Mouse (Mus musculus) testis, adult 2 months (tissue): Measurements from ENCODE around the gene Fpr2. TPM values are rescaled to one million over a fixed set of nuclear protein-coding genes. Genes with fewer than 3 reads are reported as not detected.

Experiments
- H3K27ac ChIP-seq: fragments of 200-500 bp; 2 replicates; pipeline ENCODE4 v1.5.1; 2012; ENCODE audit warnings: low read depth, low read length; ENCODE audit not compliant: control insufficient read depth, insufficient read depth
- H3K27me3 ChIP-seq: fragments of 200-500 bp; 2 replicates; pipeline ENCODE4 v1.6.1; 2012; ENCODE audit warnings: mild to moderate bottlenecking, low read length, moderate library complexity; ENCODE audit not compliant: control insufficient read depth, insufficient read depth
- H3K36me3 ChIP-seq: fragments of 200-500 bp; 2 replicates; pipeline ENCODE4 v1.6.1; 2012; ENCODE audit warnings: mild to moderate bottlenecking, low read length; ENCODE audit not compliant: control insufficient read depth, insufficient read depth
- H3K4me1 ChIP-seq: fragments of 200-500 bp; 2 replicates; pipeline ENCODE4 v1.6.1; 2012; ENCODE audit warnings: low read length; ENCODE audit not compliant: control insufficient read depth, insufficient read depth
- H3K4me3 ChIP-seq: fragments of 200-500 bp; 2 replicates; pipeline ENCODE4 v1.5.1; 2012; ENCODE audit warnings: low read depth, mild to moderate bottlenecking, low read length, moderate library complexity, mixed read lengths; ENCODE audit not compliant: control insufficient read depth
- CTCF ChIP-seq: fragments of 200-500 bp; IDR thresholded peaks from 2 replicates; pipeline ENCODE4 v1.5.1; 2012; ENCODE audit warnings: low read depth, mild to moderate bottlenecking, inconsistent platforms, low read length, moderate library complexity; ENCODE audit not compliant: control insufficient read depth, insufficient read depth, insufficient replicate concordance
- POLR2A ChIP-seq: fragments of 200-500 bp; IDR thresholded peaks from 2 replicates; pipeline ENCODE4 v1.6.1; 2012; ENCODE audit warnings: low read depth, mild to moderate bottlenecking, inconsistent platforms, low read length, moderate library complexity; ENCODE audit not compliant: control insufficient read depth
- polyA plus RNA-seq: library from polyadenylated mRNA; depleted of rRNA; stranded (reverse); fragments of >200 nt; gene quantifications from 2 replicates; pipeline ENCODE4 v1.2.3, GENCODE M21; 2012; rRNA removed

Fpr2 gene
- polyA plus RNA-seq, 1 experiment = not detected

GRCm38 (mm10) chr17:17917782-17918181 lies 30.2 kb downstream of the Fpr2 start:
- Histone ChIP-seq H3K4me1 (no peaks in the 10 kb centered on the region), H3K27ac (no peak overlapping the region), H3K36me3 (no peaks in the 10 kb centered on the region), H3K4me3 (no peak overlapping the region), H3K27me3 (no peaks in the 10 kb centered on the region)
- TF ChIP-seq CTCF (no peak), POLR2A (no peak)

Other genes with a start within 250 kb of the Fpr2 start
- 0.05 TPM in 2 replicates for gene Vmn2r90, start 184.1 kb upstream of the Fpr2 start, polyA plus RNA-seq
- gene Spaca6, start 60.7 kb upstream of the Fpr2 start, polyA plus RNA-seq = 148 and 156 TPM in 2 replicates
- gene Has1, start 32.6 kb upstream of the Fpr2 start, polyA plus RNA-seq = not detected in 2 replicates
- not detected in 2 replicates for gene Fpr1, start 3.9 kb upstream of the Fpr2 start, polyA plus RNA-seq
- not detected in 2 replicates for gene Fpr3, start within 50 bp of the Fpr2 start, polyA plus RNA-seq
- not detected in 2 replicates for gene Fpr-rs4, start 133.9 kb downstream of the Fpr2 start, polyA plus RNA-seq
- gene Vmn2r124, start 161.6 kb downstream of the Fpr2 start, polyA plus RNA-seq = not detected in 2 replicates
- not detected in 2 replicates for gene Vmn2r91, start 197.2 kb downstream of the Fpr2 start, polyA plus RNA-seq